Mouse (Mus musculus) layer of hippocampus, postnatal 10 days (tissue): ENCODE results near the gene Gm11239. TPM values are rescaled to one million over a fixed set of nuclear protein-coding genes. Genes with fewer than 3 reads are reported as not detected.
"Not testable (repeated sequence)": the region's sequence is repeated elsewhere in the genome, so short reads cannot be mapped to it uniquely, and the experiment has no call there.

Experiments used
- DNase-seq, 2 experiments: peaks; one replicate each; pipeline ENCODE4 v3.0.0; 2021; ENCODE audit warnings: low spot score in 2 of 2
- long read RNA-seq: library from polyadenylated mRNA; stranded (forward); transcript quantifications from one replicate; pipeline ENCODE4 v2.0.0, GENCODE M21; 2023
- total RNA-seq, 2 experiments: library from RNA; stranded (reverse); gene quantifications; 2 replicates each; pipeline ENCODE4 v1.2.3; 2021

The Gm11239 gene
- not detected for total RNA-seq
- long read RNA-seq, result 0 reads

GRCm38 (mm10) chr4:73668054-73668453, at the start of gene Gm11239:
Gm11239 (plus strand) TSS chr4:73668354.
- DNase-seq, result not testable (repeated sequence)

- not testable (repeated sequence) for DNase-seq
These were observed 45.5 kb upstream of the Gm11239 start, which contains the start of gene Gm11237 for GRCm38 (mm10) chr4:73622684-73623083. Gm11237 (plus strand) TSS chr4:73622984.

GRCm38 (mm10) chr4:73637821-73638220, 30.3 kb upstream of the Gm11239 start, which contains the start of gene Gm11236:
Gm11236 (plus strand) TSS chr4:73638121.
- DNase-seq, result not testable (repeated sequence)

GRCm38 (mm10) chr4:73661864-73662263, 6.3 kb upstream of the Gm11239 start:
- DNase-seq, result not testable (repeated sequence)

GRCm38 (mm10) chr4:73683216-73683615, 15.1 kb downstream of the Gm11239 start, which contains the start of gene Gm428:
Gm428 (plus strand) TSS chr4:73683516.
- DNase-seq, result not testable (repeated sequence)

- no peak for DNase-seq
These were observed 50.6 kb downstream of the Gm11239 start for GRCm38 (mm10) chr4:73718761-73719160.

GRCm38 (mm10) chr4:73719819-73720218, 51.7 kb downstream of the Gm11239 start:
- no peak for DNase-seq

Other genes with a start within 250 kb of the Gm11239 start
- not detected for gene Gm11238, start 60.5 kb upstream of the Gm11239 start, total RNA-seq
- not detected for gene Gm11237, start 45.4 kb upstream of the Gm11239 start, total RNA-seq
- gene Gm11236, start 30.2 kb upstream of the Gm11239 start, total RNA-seq, result not detected
- gene Gm428, start 15.2 kb downstream of the Gm11239 start, total RNA-seq, result not detected
- gene Rasef, start 122.6 kb downstream of the Gm11239 start, total RNA-seq, result 1 to 10 TPM in 1 of 2 experiments, under 1 TPM in 1; 0.58 to 1.1 TPM
- gene Gm11758, start 207.9 kb downstream of the Gm11239 start, total RNA-seq, result not detected
- gene Gm11757, start 222.8 kb downstream of the Gm11239 start, total RNA-seq, result not detected
- not detected for gene Gm13871, start 237.6 kb downstream of the Gm11239 start, total RNA-seq